Mouse (Mus musculus) urinary bladder, postnatal 10 days (tissue): ENCODE measurements at regions not wholly inside any gene's neighbourhood (a gene's known extent, or its start where the extent isn't known, plus 50 kb on each side); places are given as distances from the start of the nearest gene placed in this dataset.

Experiments
- DNase-seq: peaks from one replicate; pipeline ENCODE4 v3.0.0; 2022; ENCODE audit warnings: low spot score

- DNase-seq, result no peak
Measured at GRCm38 (mm10) chr5:112101739-112102590, 150.4 kb downstream of the Cryba4 start.

DNA sequence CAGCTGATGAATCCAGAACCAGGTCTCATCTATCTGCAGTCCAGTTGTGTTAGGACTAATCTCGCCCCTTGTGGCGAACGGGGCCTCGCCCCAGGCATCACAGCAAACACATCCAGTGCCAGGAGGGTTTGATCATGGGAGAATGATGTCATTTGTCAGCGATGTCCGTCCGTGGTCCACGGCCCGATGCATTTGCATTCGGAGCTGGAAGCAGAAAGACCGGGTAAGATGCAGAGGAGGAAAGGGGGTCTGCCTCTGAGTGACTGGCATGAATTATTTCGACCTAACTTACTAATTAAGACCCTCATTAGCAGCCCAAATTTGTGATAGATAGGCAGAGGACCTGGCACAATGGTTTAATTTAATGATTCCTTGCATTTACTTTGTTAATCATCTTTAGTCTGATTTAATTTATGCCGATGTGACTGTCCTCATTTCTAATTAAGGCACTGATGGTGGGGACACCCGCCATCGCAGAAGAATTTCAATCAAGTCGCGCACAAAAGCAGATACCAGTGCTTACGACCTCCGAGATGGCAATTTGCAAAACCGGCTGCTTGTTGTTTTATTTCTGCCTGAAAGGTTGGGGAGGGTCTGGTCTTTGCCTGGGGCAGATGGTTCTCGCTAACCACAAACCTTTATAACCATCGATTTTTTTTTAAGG lies 141.9 kb downstream of the Cryba4 start:
- no peak for DNase-seq

DNA sequence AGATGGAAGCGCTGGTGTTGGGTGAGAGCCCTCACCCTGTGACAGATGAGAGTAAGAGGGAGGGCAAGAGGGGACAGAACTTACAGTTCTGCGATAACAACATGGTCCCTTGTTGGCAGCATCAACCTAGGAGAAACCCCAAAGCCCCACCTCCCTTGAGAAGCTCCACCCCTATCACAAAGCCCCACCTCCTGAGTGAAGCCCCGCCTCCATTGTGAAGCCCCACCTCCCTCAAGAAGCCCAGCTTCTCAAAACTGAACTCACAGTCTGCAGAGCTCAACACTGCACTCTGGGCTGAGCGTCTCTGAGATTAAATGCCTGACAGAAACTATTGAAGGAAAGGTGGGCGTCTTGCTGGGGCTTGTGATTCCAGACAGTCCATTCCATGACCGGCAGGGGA lies 131.6 kb downstream of the Cryba4 start:
- no peak for DNase-seq

- DNase-seq, result no peak
Measured at GRCm38 (mm10) chr5:112121554-112121953, 130.8 kb downstream of the Cryba4 start.

GRCm38 (mm10) chr5:112122581-112122980 lies 129.7 kb downstream of the Cryba4 start:
- no peak for DNase-seq

DNA sequence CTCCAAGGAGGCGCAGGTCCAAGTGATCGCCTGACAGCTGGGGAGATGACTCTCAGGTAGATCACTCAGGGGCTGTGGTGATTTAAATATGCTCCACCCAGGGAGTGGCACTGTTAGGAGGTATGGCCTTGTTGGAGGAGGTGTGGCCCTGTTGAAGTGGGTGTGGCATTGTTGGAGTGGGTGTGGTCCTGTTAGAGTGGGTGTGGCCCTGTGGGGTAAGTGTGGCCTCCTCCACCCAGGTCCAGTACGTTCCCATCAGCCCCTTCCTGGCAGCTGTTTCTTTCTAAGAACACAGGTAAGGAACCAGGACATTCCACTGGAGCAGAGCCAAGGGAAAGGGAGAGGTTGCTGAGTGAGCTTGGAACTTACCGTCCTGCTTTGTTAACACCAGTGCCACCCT lies 125.1 kb downstream of the Cryba4 start:
- DNase-seq, result no peak

DNA sequence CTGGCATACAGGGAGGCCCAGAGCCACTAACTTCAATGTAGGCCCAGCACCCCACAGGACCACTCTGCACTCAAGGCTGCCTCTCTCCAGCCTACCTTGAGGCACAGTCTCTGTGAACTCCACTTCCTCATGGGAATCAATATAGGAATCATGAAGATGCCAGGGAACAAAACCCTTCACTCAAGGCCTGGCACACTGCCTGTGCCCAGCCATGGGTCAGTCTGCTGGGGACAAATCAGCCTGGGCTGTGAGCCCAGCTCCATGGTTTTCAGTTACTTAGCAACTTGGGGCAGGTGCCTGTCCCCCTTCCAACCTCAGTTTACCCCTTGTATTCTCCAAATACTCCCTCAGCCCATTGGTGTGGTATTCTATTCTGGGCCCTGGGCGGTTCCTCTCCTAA lies 119.6 kb downstream of the Cryba4 start:
- DNase-seq, result no peak

DNA sequence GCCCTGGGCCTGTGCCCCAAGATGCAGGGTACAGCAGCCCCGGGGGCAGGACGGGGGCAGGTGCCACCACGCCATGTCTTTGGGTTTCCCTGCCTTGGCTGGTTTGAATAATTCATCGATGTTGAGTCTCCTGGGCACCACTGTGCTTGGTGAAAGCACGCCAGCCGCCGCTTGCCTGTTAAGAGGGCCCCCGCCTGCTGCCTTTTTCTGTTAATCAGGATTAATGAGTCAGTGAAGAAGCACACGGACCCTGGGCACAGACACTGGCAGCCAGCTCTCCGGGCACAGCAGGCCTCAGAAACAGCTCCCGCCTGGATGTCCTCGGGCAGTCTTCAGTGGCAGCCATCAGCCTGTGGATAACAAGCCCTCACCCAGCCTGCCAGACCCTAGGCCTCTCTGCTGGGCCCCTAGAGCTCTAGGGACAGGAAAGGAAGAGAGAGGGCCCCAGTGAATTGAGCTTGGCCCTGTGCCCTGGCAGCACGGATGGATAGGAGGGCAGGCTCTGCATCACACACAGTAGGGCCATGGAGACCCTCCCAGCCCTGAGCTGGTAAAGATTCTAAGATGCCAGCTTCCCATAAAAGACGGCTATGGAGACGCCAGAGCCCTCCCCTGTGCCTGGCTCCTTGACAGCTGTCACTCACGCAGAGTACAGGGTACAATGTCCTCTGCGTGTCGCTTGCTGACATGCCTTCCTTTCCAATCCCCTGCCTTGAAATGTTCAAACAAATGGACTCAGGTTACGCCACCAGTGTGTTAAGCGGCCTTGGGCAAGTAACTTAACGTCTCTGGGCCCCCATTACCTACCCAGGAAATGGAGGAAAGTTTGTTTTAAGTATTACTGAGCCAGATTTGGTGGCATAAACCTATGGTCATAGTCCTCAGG lies 118.4 kb downstream of the Cryba4 start:
- DNase-seq, result no peak

DNA sequence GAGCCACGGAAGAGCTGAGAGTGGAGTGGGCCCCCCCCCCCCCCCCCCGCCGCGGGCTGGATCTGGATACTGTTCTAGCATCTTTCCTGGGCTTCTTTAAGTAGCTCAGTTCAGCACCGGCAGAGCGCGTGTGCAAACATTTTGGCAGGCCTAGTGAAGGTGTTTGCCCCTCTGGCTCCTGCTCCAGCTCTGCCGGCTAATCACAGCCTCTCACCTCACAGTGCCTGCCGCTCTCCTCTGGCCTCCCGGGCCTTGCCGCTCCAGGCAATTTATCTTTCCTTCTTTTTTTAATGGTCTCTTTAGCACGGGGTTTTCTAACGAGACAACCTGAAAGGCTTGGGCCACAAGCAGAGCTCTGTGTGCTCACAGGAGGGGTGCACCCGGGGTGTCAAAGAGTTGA lies 115.7 kb downstream of the Cryba4 start:
- no peak for DNase-seq

GRCm38 (mm10) chr5:112138246-112138645 lies 114.1 kb downstream of the Cryba4 start:
- no peak for DNase-seq

- no peak for DNase-seq
Measured at GRCm38 (mm10) chr5:112142731-112143130, 109.6 kb downstream of the Cryba4 start.

DNA sequence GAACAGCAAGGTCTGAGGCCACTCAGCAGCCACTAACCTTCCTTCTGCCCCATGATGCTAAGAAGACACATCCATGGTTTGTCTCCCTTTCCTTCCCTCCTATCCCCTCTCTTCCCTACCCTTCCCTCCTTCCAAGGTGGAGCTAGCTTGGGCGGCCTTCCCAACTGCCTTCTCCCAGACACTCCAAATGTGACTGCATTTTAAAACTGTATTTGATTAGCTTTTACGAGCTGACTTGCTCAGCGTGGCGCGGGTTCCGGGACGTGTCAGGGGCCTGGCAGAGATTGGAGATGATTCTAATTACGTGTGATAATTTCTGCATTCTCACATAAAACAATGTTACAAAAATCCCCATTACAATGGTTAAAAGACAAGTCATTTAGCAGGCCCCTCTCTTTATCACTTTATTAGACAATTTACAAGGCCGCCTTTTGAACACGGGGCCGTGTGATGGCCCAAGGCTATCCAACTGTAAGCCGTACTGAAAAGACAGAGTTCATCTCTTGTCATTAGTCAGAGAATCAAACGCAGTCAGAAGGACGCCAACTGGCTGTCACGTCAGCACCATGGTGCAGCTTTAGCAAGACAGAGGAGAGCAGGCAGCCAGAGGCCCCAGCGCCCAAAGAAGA lies 108.2 kb downstream of the Cryba4 start:
- no peak for DNase-seq

DNA sequence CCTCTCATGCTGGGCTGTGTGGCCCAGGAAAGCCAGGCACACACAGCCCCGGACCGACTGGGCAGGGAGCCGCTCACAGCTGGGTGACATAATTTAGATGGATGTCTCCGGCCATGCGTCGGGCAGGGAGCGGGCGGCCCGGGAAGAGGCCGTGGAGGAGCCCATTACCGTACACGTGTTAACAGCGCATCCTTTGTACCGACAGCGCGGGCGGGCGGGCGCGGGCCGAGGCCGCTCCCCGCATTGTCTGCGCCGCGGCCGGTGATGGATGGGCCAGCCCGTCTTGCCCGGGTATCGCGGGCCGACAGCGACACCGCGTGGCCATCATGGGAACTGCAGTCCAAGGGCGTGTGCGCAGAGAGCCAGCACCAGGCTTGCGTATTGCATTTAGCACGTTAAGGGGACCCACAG lies 98.6 kb downstream of the Cryba4 start:
- DNase-seq, result peak; percentile 47

DNA sequence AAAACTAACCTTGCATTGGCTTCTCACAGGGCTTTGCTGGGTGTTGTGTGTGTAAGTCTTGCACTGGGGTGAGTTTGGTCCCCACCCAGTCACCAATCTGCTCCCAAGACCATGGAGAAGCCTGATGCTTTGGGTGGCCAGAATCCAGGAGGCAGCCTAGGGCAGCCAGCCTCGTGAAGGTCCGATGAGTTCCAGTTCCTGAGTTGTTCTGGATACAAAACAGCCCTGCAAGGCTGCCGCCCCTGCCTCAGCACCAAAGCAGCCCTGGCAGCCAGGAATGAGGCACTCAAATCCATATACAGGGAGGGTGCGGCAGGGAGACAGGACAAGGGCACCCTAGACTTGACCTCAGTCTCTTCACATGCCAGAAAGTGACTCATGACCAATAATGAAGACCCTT lies 97.7 kb downstream of the Cryba4 start:
- DNase-seq, result no peak

DNA sequence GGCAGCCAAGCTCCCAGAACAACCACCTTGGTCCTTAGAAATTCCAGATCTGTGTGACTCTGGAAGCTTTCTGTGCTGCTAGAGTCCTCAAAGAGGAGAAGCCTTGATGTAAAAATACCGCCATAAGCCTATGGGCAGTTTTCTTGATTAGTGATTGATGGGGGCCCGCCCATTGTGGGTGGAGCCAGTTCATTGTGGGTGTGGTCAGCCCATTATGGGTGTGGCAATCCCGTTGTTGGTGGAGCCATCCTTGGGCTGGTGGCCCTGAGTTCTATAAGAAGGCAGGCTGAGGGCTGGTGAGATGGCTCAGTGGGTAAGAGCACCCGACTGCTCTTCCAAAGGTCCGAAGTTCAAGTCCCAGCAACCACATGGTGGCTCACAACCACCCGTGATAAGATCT lies 97.3 kb downstream of the Cryba4 start:
- no peak for DNase-seq

DNA sequence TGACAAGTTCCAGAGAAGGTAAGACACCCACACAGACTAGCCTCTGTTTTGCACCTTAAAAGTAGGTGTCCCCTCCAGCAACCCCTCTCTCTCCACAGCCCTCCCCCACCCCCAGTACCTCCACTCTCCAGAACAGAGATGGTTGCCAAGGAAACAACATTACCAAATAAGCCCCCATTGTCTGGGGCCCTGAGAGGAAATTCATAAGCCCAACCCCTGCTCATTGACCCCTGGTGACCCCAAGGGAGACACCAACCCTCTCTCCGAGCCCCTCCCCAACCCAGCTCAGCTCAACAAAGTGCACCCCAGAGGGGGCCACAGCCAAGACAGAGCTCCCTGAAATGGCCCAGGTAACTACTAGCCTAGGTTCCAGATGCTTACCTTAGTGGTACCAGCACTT lies 96.3 kb downstream of the Cryba4 start:
- DNase-seq, result no peak

DNA sequence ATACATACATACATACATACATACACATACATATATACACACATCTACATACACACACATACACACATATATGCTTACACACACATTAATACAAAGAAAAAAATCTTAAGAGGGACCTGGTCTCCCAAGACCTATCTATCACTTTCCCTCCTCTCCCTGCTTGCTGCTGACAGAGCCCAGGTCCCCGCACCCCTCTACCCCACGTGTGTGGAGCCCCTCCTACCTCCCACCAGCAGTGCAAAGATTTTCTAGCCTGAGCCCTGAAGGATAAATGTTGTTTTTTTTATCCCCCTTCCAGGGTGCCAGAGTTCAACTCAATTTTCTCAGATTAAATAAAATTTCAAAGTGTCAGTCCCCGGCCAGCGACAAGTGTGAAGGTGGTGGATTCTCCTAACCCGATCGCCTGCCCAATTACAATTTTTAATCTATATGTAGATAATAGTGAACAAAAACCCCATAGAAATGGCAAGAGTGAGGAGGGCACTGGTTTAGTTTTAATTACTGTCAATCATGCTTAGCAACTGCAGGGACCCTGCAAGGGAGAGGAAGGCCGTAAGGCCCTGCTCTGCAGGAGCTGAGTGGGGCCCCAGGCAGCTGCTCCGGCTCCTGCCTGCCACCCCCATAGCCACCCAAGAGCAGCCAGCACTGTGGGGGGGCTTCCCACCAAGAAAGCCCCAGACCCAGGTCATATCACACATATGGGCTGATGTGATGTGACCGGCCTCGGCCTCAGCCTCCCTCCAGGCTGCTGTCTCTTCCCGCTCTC lies 85.7 kb downstream of the Cryba4 start:
- no peak for DNase-seq

DNA sequence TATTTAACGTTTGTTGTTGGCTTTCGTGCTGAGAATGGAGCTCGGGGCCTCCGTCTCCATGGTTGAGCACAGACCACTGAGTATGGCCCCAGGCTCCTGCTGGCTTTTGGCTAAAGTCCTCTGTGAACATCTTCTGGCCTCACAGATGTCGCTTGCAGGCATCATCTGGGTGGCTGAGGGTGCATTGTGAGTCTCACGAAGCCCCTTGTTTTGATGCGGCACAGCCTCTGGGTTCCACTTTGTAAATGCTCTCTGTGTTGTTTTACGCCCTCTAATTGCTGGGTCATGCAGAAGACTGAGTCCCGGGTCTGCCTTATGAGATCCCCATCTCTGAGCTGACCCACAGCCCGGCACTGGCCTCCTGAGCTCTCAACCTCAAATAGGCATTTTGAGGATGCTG lies 84.5 kb downstream of the Cryba4 start:
- DNase-seq, result no peak

- no peak for DNase-seq
Measured at GRCm38 (mm10) chr5:112171325-112171724, 81.0 kb downstream of the Cryba4 start.

DNA sequence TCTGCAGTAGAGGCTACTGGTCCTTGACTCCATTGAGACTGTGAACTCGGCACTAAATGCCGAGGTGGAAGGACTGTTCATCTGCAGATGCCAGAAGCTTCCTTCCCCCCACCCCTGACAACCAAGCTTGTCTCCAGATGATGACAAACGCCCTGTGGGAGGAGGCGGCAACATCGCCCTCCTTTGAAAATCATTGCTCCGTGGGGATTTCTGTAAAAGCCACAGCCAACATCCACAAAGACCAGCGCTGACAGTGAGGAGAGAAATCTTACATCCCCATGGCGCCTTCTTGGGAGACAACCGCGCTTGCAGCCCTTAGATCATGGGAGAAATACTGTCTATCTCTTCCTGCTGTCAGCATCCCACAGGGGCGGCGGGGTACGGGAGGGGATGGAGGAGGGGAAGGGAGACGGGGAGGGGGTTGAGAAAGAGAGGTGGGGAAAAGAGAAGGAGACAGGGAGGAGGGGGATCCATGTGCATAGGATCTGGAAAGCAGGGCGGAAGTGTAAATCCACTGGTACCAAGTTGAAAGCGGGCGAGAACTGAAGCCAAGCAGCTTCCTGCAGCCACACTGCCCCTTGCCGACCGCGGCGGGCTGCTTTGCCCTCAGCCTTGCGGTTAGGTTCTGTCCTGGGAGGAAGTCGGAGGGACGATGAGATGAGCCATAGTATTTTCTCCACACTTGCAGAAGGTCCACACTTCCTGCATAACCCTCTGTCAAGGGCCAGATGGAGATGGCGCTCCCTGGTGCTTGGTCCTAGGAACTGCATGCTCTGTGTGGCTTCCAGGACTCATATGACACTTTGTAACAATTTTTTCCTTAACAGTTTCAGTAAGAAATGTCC lies 72.9 kb downstream of the Cryba4 start:
- no peak for DNase-seq
